Mouse (Mus musculus) forebrain, embryonic 11.5 days (tissue): ENCODE measurements at regions not wholly inside any gene's neighbourhood (a gene's known extent, or its start where the extent isn't known, plus 50 kb on each side); places are given as distances from the start of the nearest gene placed in this dataset.
"Not testable (repeated sequence)": the region's sequence is repeated elsewhere in the genome, so short reads cannot be mapped to it uniquely, and the experiment has no call there.

Experiments
- ATAC-seq: fragments of 200-750 bp; cut with Nextera tagmentation; replicated peaks from 2 replicates; pipeline ENCODE4 v1.8.0; 2017; ENCODE audit warnings: moderate TSS enrichment; ENCODE audit not compliant: low FRiP score
- DNase-seq: peaks from one replicate; pipeline ENCODE4 v3.0.0-alpha.2; 2017; ENCODE audit warnings: low spot score
- H3K27ac ChIP-seq: fragments of 300-500 bp; sonication (generic); 2 replicates; pipeline ENCODE4 v1.5.1; 2014; ENCODE audit warnings: low read depth, low read length
- H3K27me3 ChIP-seq: fragments of 300-500 bp; sonication (generic); 2 replicates; pipeline ENCODE4 v1.6.1; 2014; ENCODE audit warnings: mild to moderate bottlenecking, low read length, mixed read lengths; ENCODE audit not compliant: control insufficient read depth, insufficient read depth
- H3K36me3 ChIP-seq: fragments of 300-500 bp; sonication (generic); 2 replicates; pipeline ENCODE4 v1.6.1; 2014; ENCODE audit warnings: mild to moderate bottlenecking, low read length, moderate library complexity, mixed read lengths; ENCODE audit not compliant: control insufficient read depth, insufficient read depth
- H3K4me1 ChIP-seq: fragments of 300-500 bp; sonication (generic); replicated peaks from 2 replicates; pipeline ENCODE4 v1.6.1; 2014; ENCODE audit warnings: low read length, mixed read lengths; ENCODE audit not compliant: control insufficient read depth, insufficient read depth
- H3K4me2 ChIP-seq: fragments of 300-500 bp; sonication (generic); 2 replicates; pipeline ENCODE4 v1.6.1; 2014; ENCODE audit warnings: low read depth, mild to moderate bottlenecking, low read length, moderate library complexity, mixed read lengths; ENCODE audit not compliant: severe bottlenecking
- H3K4me3 ChIP-seq: fragments of 300-500 bp; sonication (generic); 2 replicates; pipeline ENCODE4 v1.5.1; 2014; ENCODE audit warnings: low read depth, low read length
- H3K9ac ChIP-seq: fragments of 300-500 bp; sonication (generic); 2 replicates; pipeline ENCODE4 v1.6.1; 2014; ENCODE audit warnings: low read length
- H3K9me3 ChIP-seq: fragments of 300-500 bp; sonication (generic); 2 replicates; pipeline ENCODE4 v1.6.1; 2016; ENCODE audit warnings: low read length, mixed read lengths; ENCODE audit not compliant: control insufficient read depth
- WGBS: fragments of 180-500 bp; shearing (Covaris S2); extraction: QIAGEN DNeasy Blood & Tissue Kit; methylation state at CpG from one replicate; pipeline ENCODE4 v1.1.7; 2014; 5-methylcytosine and 5-hydroxymethylcytosine counted together

- H3K36me3 ChIP-seq, DNase-seq, H3K4me3 ChIP-seq, H3K9ac ChIP-seq, H3K4me2 ChIP-seq, H3K9me3 ChIP-seq, H3K4me1 ChIP-seq, H3K27me3 ChIP-seq, ATAC-seq, H3K27ac ChIP-seq: not testable (repeated sequence)
These were observed 502.6 kb upstream of the Gdi2 start for GRCm38 (mm10) chr13:3035291-3035690.

- not testable (repeated sequence) for H3K9me3 ChIP-seq, H3K36me3 ChIP-seq, H3K9ac ChIP-seq, H3K4me1 ChIP-seq, H3K4me2 ChIP-seq, H3K27ac ChIP-seq, H3K4me3 ChIP-seq, H3K27me3 ChIP-seq
- 29% methylated on average over 1 of the region's 1 CpGs for WGBS
- ATAC-seq = 0 out of 2 replicates have a peak, but pooled peaks have one; percentile 46
- peak; percentile 49 for DNase-seq
These were observed 500.9 kb upstream of the Gdi2 start for GRCm38 (mm10) chr13:3037010-3037409.

DNA sequence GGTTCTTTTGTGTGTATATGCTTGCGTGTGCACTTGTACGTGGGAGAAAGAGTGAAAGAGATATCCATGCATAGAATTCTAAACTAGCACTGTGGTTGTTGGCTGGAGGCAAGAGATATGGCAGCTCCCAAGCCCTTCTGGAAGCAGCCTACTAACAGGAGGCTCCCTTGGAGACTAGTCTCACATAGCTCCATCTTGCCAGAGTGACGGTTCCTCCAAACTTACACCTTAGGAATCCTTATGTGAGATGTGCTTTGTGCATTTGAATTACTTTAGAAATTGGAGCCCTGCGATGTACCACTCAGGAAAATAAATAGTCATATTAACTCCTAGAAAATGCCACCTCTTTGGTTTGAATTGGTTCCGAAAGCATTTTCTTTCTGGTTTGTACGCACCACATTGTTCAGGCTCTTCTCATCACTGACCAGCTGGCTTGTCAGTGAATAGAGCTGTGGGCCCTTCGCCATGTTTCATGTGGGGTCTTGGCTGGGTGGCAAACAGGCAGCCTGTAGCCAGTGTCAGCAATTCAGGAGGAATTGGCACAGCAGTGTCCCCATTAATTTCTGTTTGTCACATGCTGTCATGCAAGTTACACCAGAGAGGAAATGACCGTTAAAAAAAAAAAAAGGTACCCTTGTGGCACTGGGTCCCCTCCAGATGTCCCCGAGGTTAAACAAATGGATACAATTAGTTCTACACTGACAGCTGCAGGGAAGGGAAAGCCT is 491.3 kb upstream of the Gdi2 start:
- not testable (repeated sequence) for ATAC-seq, H3K36me3 ChIP-seq
- WGBS = 87% methylated on average over 8 of the region's 9 CpGs

DNA sequence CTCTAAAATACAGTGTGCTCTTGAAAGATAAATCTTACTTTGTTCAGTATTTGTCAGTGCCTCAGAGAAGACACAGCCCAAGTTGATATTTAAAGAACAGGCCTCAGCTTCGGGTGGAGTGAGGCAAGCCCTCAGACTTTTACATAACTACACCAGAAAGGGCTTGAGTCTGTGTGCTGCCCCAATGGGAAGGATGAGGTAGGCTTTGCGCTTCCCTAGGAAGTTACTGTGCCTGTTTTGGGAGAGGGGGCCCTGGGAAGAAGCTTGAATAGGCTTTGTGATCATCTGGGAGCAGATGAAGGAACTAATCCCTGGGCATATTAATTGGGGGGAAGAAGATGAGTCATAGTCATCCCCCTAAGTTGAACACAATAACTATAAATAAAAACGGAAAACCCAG is 454.4 kb upstream of the Gdi2 start:
- WGBS = 85% methylated on average over 3 of the region's 3 CpGs
- H3K36me3 ChIP-seq, DNase-seq, H3K4me3 ChIP-seq, H3K4me2 ChIP-seq, ATAC-seq, H3K4me1 ChIP-seq, H3K9me3 ChIP-seq, H3K27me3 ChIP-seq, H3K27ac ChIP-seq, H3K9ac ChIP-seq: not testable (repeated sequence)

More for the DNA sequence above, 491.3 kb upstream of the Gdi2 start:
- not testable (repeated sequence) for DNase-seq, H3K27me3 ChIP-seq, H3K4me2 ChIP-seq, H3K27ac ChIP-seq, H3K4me1 ChIP-seq, H3K4me3 ChIP-seq, H3K9me3 ChIP-seq, H3K9ac ChIP-seq

- H3K9me3 ChIP-seq, H3K9ac ChIP-seq, H3K27me3 ChIP-seq, H3K4me3 ChIP-seq, DNase-seq, H3K36me3 ChIP-seq, H3K4me1 ChIP-seq, ATAC-seq, H3K27ac ChIP-seq, H3K4me2 ChIP-seq: not testable (repeated sequence)
- WGBS = 81% methylated on average over 7 of the region's 7 CpGs
These were observed 447.9 kb upstream of the Gdi2 start for GRCm38 (mm10) chr13:3089971-3090370.

DNA sequence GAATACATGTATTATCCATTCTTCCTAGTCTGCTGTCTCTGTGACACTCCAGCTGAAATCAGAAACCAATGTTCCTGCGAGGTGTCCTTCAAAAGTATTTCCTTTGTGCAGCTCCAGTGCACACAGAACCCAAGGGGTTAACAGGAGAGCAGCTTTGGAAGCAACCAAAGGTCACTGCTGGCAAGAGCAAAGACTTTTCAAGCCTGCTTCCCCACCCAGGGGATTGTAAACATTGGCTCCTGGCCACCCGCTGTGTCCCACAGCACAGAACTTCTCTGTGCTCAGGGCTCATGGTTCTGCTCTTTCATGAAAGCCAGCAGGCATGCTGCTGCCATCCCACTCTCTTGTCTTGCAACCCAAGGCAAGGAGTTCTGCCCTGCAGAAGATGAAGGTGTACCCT is 431.3 kb upstream of the Gdi2 start:
- not testable (repeated sequence) for H3K27me3 ChIP-seq, H3K4me1 ChIP-seq, H3K9me3 ChIP-seq, H3K27ac ChIP-seq, H3K4me3 ChIP-seq, H3K9ac ChIP-seq, ATAC-seq, DNase-seq, H3K4me2 ChIP-seq, H3K36me3 ChIP-seq
- WGBS = 36% methylated on average over 2 of the region's 2 CpGs

GRCm38 (mm10) chr13:3128150-3128549 is 409.7 kb upstream of the Gdi2 start:
- 0 out of 2 replicates have a peak, but pooled peaks have one; percentile 36 for ATAC-seq
- not testable (repeated sequence) for H3K4me1 ChIP-seq, H3K27ac ChIP-seq, H3K9me3 ChIP-seq, H3K36me3 ChIP-seq, DNase-seq, H3K4me3 ChIP-seq, H3K27me3 ChIP-seq, H3K4me2 ChIP-seq, H3K9ac ChIP-seq
- WGBS = 28% methylated on average over 4 of the region's 4 CpGs

- DNase-seq, H3K9me3 ChIP-seq, H3K4me3 ChIP-seq, H3K27me3 ChIP-seq, H3K4me1 ChIP-seq, H3K27ac ChIP-seq, H3K36me3 ChIP-seq, H3K9ac ChIP-seq, ATAC-seq, H3K4me2 ChIP-seq: not testable (repeated sequence)
- WGBS = 76% methylated on average over 2 of the region's 2 CpGs
These were observed 400.6 kb upstream of the Gdi2 start for GRCm38 (mm10) chr13:3137281-3137680.

DNA sequence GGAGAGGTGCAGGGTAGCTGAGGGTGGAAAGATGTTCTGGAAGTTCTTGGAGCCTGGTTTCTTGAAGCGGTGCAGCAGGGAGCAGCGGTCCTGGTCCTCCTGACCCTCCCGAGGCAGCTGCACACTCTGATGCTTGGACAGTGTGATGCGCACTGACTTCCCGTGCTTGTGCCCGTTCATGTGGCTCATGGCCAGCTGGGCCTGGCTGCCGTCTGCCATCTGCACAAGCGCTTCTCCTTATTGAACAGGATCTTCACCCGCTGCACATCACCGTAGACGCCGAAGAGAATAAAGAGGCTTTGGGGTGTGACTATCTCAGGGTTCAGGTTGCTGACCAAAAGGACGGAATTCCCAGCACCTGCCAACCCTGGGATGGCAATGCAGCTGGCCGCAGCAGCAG is 399.2 kb upstream of the Gdi2 start:
- H3K4me3 ChIP-seq = no peak overlapping the region
- no peak for ATAC-seq
- H3K9ac ChIP-seq = no peak overlapping the region
- H3K9me3 ChIP-seq = no peaks in the 10 kb centered on the region; the same call in 1 of the 2 replicates
- no peak overlapping the region for H3K27ac ChIP-seq
- H3K36me3 ChIP-seq = no peaks in the 10 kb centered on the region
- no peak overlapping the region for H3K4me2 ChIP-seq
- H3K27me3 ChIP-seq = no peaks in the 10 kb centered on the region
- no peak for DNase-seq
- no peaks in the 10 kb centered on the region for H3K4me1 ChIP-seq
- 94% methylated on average over 14 of the region's 14 CpGs for WGBS
